Mouse (Mus musculus) small intestine, adult 2 months (tissue): ENCODE data around the gene Actl10.

Experiments
- CTCF ChIP-seq: fragments of 200-500 bp; IDR thresholded peaks from 2 replicates; pipeline ENCODE4 v1.5.1; 2012; ENCODE audit warnings: low read depth, mild to moderate bottlenecking, control low read depth, inconsistent platforms, low read length, moderate library complexity, mixed read lengths; ENCODE audit not compliant: insufficient replicate concordance, insufficient read length; ENCODE audit errors: extremely low read depth
- POLR2A ChIP-seq: fragments of 200-500 bp; IDR thresholded peaks from 2 replicates; pipeline ENCODE4 v1.6.1; 2012; ENCODE audit warnings: low read depth, mild to moderate bottlenecking, control low read depth, inconsistent platforms, low read length, moderate library complexity

- TF ChIP-seq POLR2A (no peak), CTCF (no peak)
Observed at GRCm38 (mm10) chr2:154558264-154559039, 6.9 kb downstream of the Actl10 start, which contains the start of gene Necab3.
